Mouse (Mus musculus): Measurements from ENCODE around the gene Arhgdig. TPM values are rescaled to one million over a fixed set of nuclear protein-coding genes. Genes with fewer than 3 reads are reported as not detected.

Arhgdig gene
- polyA plus RNA-seq (2014; fragmentation: Illumina TruSeq; extraction: RNeasy Lipid Tissue Mini Kit (QIAGEN cat#74804); ENCODE audit: low replicate concordance), result not detected

GRCm38 (mm10) chr17:26207686-26208085 is at the start of gene Arhgdig:
TSS of gene Arhgdig (minus strand) at chr17:26207786.

GRCm38 (mm10) chr17:26252539-26253251 is 45.1 kb upstream of the Arhgdig start, which contains the start of gene Luc7l:
TSS of gene Luc7l (plus strand) at chr17:26252896.

DNA sequence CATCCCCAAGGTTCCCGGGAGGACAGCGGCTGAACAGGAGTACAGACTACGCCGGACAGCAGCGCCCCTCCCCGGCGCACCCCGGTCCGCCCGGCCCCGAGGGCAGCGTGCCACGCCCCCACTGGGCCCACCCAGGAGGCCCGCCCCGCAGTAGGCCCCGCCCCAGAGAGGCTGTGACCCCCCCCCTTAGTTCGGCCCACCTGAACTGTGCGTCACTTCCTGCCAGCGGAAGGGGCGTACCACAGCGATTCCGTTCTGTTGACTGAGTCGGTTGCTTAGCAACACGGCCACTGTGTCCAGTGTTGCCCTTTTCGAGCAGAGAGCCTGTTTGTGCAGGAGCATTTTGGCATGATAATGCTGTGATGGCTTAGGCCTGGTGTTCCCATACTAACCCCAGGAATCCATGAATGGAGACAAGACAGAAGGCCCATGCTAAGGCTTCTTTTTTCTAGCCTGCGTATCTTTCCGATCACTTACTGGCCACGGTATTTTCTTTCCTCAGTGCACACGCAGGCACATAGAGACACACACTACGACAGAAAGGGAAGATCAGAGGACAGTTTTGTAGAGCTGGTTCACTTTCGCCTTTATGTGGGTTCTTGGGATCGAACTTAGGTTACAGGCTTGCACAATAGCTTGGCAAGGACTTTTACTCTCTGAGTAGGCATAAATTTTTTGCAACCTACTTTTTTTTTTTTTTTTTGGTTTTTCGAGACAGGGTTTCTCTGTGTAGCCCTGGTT is 36.7 kb upstream of the Arhgdig start, which contains the start of gene Fam234a:
TSS of gene Fam234a (minus strand) at position 142 of the 741 bp plus-strand sequence.

DNA sequence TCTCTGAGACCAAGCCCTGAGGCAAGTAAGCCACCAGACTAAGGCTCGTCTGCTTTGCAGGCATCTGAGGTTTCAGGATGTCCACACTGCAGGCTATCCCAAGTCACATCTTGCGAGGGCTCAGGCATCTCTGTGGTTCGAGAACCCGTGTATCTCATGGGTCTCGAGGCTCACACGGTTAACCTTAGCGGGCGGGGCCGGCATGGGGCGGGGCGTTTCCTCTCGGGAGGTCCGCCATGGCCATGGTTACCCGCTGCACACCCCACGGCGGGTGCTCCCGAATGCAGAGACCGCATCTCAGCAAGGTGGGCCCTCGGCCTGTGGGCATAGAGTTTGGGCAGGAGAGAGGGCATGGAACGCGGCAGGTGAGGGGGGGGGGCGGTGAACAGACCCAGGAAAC is 4.8 kb downstream of the Arhgdig start, which contains the start of gene Rgs11:
TSS of gene Rgs11 (plus strand) at position 215 of the 400 bp plus-strand sequence.

GRCm38 (mm10) chr17:26198892-26199291 is 8.7 kb downstream of the Arhgdig start, which contains the start of gene Pdia2:
TSS of gene Pdia2 (minus strand) at chr17:26199087.

Other genes with a start within 250 kb of the Arhgdig start
- 1.8 TPM for gene Capn15, start 222.0 kb downstream of the Arhgdig start, polyA plus RNA-seq (2014; fragmentation: Illumina TruSeq; extraction: RNeasy Lipid Tissue Mini Kit (QIAGEN cat#74804); ENCODE audit: low replicate concordance)
- 7.1 TPM for gene Rab11fip3, start 138.2 kb downstream of the Arhgdig start, polyA plus RNA-seq (2014; fragmentation: Illumina TruSeq; extraction: RNeasy Lipid Tissue Mini Kit (QIAGEN cat#74804); ENCODE audit: low replicate concordance)
- gene Decr2, start 117.4 kb downstream of the Arhgdig start, polyA plus RNA-seq (2014; fragmentation: Illumina TruSeq; extraction: RNeasy Lipid Tissue Mini Kit (QIAGEN cat#74804); ENCODE audit: low replicate concordance), result 48.4 TPM
- not detected for gene Nme4, start 112.2 kb downstream of the Arhgdig start, polyA plus RNA-seq (2014; fragmentation: Illumina TruSeq; extraction: RNeasy Lipid Tissue Mini Kit (QIAGEN cat#74804); ENCODE audit: low replicate concordance)
- 8.8 TPM for gene Tmem8, start 94.5 kb downstream of the Arhgdig start, polyA plus RNA-seq (2014; fragmentation: Illumina TruSeq; extraction: RNeasy Lipid Tissue Mini Kit (QIAGEN cat#74804); ENCODE audit: low replicate concordance)
- 5.3 TPM for gene Mrpl28, start 84.3 kb downstream of the Arhgdig start, polyA plus RNA-seq (2014; fragmentation: Illumina TruSeq; extraction: RNeasy Lipid Tissue Mini Kit (QIAGEN cat#74804); ENCODE audit: low replicate concordance)
- 10.7 TPM for gene Axin1, start 69.1 kb downstream of the Arhgdig start, polyA plus RNA-seq (2014; fragmentation: Illumina TruSeq; extraction: RNeasy Lipid Tissue Mini Kit (QIAGEN cat#74804); ENCODE audit: low replicate concordance)
- gene Pdia2, start 8.7 kb downstream of the Arhgdig start, polyA plus RNA-seq (2014; fragmentation: Illumina TruSeq; extraction: RNeasy Lipid Tissue Mini Kit (QIAGEN cat#74804); ENCODE audit: low replicate concordance), result 0.26 TPM
- gene Rgs11, start 4.8 kb downstream of the Arhgdig start, polyA plus RNA-seq (2014; fragmentation: Illumina TruSeq; extraction: RNeasy Lipid Tissue Mini Kit (QIAGEN cat#74804); ENCODE audit: low replicate concordance), result not detected
- gene Fam234a, start 36.5 kb upstream of the Arhgdig start, polyA plus RNA-seq (2014; fragmentation: Illumina TruSeq; extraction: RNeasy Lipid Tissue Mini Kit (QIAGEN cat#74804); ENCODE audit: low replicate concordance), result 81.2 TPM
- 62.6 TPM for gene Luc7l, start 45.1 kb upstream of the Arhgdig start, polyA plus RNA-seq (2014; fragmentation: Illumina TruSeq; extraction: RNeasy Lipid Tissue Mini Kit (QIAGEN cat#74804); ENCODE audit: low replicate concordance)
- gene Neurl1b, start 207.0 kb upstream of the Arhgdig start, polyA plus RNA-seq (2014; fragmentation: Illumina TruSeq; extraction: RNeasy Lipid Tissue Mini Kit (QIAGEN cat#74804); ENCODE audit: low replicate concordance), result 1.2 TPM

Data from small intestine, adult 10 weeks (tissue).